Mouse (Mus musculus) monocyte, adult 5-6 weeks (primary cell): ENCODE results near the gene Arl5c. TPM values are rescaled to one million over a fixed set of nuclear protein-coding genes. Genes with fewer than 3 reads are reported as not detected.
A peak's percentile ranks its signal among the peaks of the same experiment; 100 is the strongest.

Experiments used
- ATAC-seq: fragments of 153-309, 156-312 bp; replicated peaks from 2 replicates; pipeline ENCODE4 v1.8.0; 2017; ENCODE audit warnings: mild to moderate bottlenecking; ENCODE audit not compliant: low TSS enrichment, insufficient number of reproducible peaks, severe bottlenecking, poor library complexity, low FRiP score
- total RNA-seq: library from RNA; stranded (forward); fragments of 200-1000, 200-491, 200-594 nt; gene quantifications from 3 replicates; pipeline ENCODE4 v1.2.3, GENCODE M21; 2017

Gene Arl5c
- total RNA-seq, 1 experiment from 2014 or later, result 97.0 TPM

- no peak for ATAC-seq
These were observed 25.7 kb upstream of the Arl5c start for GRCm38 (mm10) chr11:98021565-98022252.

GRCm38 (mm10) chr11:98021118-98021517, 25.1 kb upstream of the Arl5c start:
- no peak for ATAC-seq

- no peak for ATAC-seq
These were observed 24.7 kb upstream of the Arl5c start for GRCm38 (mm10) chr11:98020710-98021109.

GRCm38 (mm10) chr11:98019883-98020610, 24.1 kb upstream of the Arl5c start:
- ATAC-seq, result no peak

- no peak for ATAC-seq
These were observed 23.1 kb upstream of the Arl5c start for GRCm38 (mm10) chr11:98018858-98019641.

GRCm38 (mm10) chr11:98018222-98018621, 22.2 kb upstream of the Arl5c start:
- ATAC-seq, result no peak

- no peak for ATAC-seq
These were observed 20.8 kb upstream of the Arl5c start for GRCm38 (mm10) chr11:98016824-98017223.

GRCm38 (mm10) chr11:98016177-98016576, 20.2 kb upstream of the Arl5c start:
- ATAC-seq, result no peak

- ATAC-seq, result no peak
These were observed 16.9 kb upstream of the Arl5c start for GRCm38 (mm10) chr11:98012831-98013230.

- no peak for ATAC-seq
These were observed 15.7 kb upstream of the Arl5c start for GRCm38 (mm10) chr11:98011716-98012115.

GRCm38 (mm10) chr11:98008087-98008486, 12.1 kb upstream of the Arl5c start:
- ATAC-seq, result peak; percentile 67

GRCm38 (mm10) chr11:98005686-98006085, 9.7 kb upstream of the Arl5c start:
- ATAC-seq, result no peak

GRCm38 (mm10) chr11:98005076-98005475, 9.1 kb upstream of the Arl5c start:
- no peak for ATAC-seq

- ATAC-seq, result no peak
These were observed 8.2 kb upstream of the Arl5c start for GRCm38 (mm10) chr11:98004161-98004560.

GRCm38 (mm10) chr11:98003171-98003671, 7.2 kb upstream of the Arl5c start:
- ATAC-seq, result no peak

- peak; percentile 47 for ATAC-seq
These were observed 6.6 kb upstream of the Arl5c start for GRCm38 (mm10) chr11:98002627-98003026.

GRCm38 (mm10) chr11:98001986-98002385, 6.0 kb upstream of the Arl5c start:
- no peak for ATAC-seq

GRCm38 (mm10) chr11:98001351-98001824, 5.4 kb upstream of the Arl5c start:
- no peak for ATAC-seq
